Mouse (Mus musculus) ES-Bruce4 (cell line): ENCODE results near the gene Tmigd3. TPM values are rescaled to one million over a fixed set of nuclear protein-coding genes. Genes with fewer than 3 reads are reported as not detected.
A peak's percentile ranks its signal among the peaks of the same experiment; 100 is the strongest.

Experiments used
- H3K27ac ChIP-seq: 2 replicates; pipeline ENCODE4 v1.5.1; 2012; ENCODE audit warnings: low read length, inconsistent platforms; ENCODE audit not compliant: insufficient read depth
- H3K27me3 ChIP-seq: 2 replicates; pipeline ENCODE4 v1.6.1; 2012; ENCODE audit warnings: mild to moderate bottlenecking, low read length, inconsistent platforms; ENCODE audit not compliant: control insufficient read depth, poor library complexity, insufficient read depth, severe bottlenecking
- H3K36me3 ChIP-seq: 2 replicates; pipeline ENCODE4 v1.6.1; 2012; ENCODE audit warnings: inconsistent platforms, mild to moderate bottlenecking, low read length, moderate library complexity; ENCODE audit not compliant: control insufficient read depth, poor library complexity, insufficient read depth, severe bottlenecking
- H3K4me1 ChIP-seq: one replicate; pipeline ENCODE4 v1.8.1; 2011; ENCODE audit warnings: low read length; ENCODE audit not compliant: control insufficient read depth, insufficient read depth
- H3K4me3 ChIP-seq: 2 replicates; pipeline ENCODE4 v1.5.1; 2011; ENCODE audit warnings: low read depth, mild to moderate bottlenecking, low read length
- H3K9ac ChIP-seq: 2 replicates; pipeline ENCODE4 v1.6.1; 2012; ENCODE audit warnings: low read depth, mild to moderate bottlenecking, inconsistent platforms; ENCODE audit not compliant: poor library complexity, severe bottlenecking
- H3K9me3 ChIP-seq: replicated peaks from 2 replicates; pipeline ENCODE4 v1.6.1; 2012; ENCODE audit warnings: mild to moderate bottlenecking, low read length, inconsistent platforms; ENCODE audit not compliant: control insufficient read depth, poor library complexity, insufficient read depth, severe bottlenecking
- CTCF ChIP-seq: IDR thresholded peaks from one replicate; pipeline ENCODE4 v1.8.1; 2011; ENCODE audit warnings: low read depth, low read length
- EP300 ChIP-seq: IDR thresholded peaks from 2 replicates; pipeline ENCODE4 v1.6.1; 2011; ENCODE audit warnings: low read depth, low read length; ENCODE audit not compliant: insufficient read depth
- POLR2A ChIP-seq: IDR thresholded peaks from one replicate; pipeline ENCODE4 v1.8.1; 2011; ENCODE audit warnings: low read length; ENCODE audit not compliant: insufficient read depth
- polyA plus RNA-seq: library from polyadenylated mRNA; stranded (reverse); fragments of >200 nt; gene quantifications from 2 replicates; pipeline ENCODE4 v1.2.4, GENCODE M21; 2011; ENCODE audit warnings: low read depth; ENCODE audit not compliant: missing spikeins, insufficient read depth, insufficient read length

Tmigd3 gene
- polyA plus RNA-seq, 1 experiment: not detected

DNA sequence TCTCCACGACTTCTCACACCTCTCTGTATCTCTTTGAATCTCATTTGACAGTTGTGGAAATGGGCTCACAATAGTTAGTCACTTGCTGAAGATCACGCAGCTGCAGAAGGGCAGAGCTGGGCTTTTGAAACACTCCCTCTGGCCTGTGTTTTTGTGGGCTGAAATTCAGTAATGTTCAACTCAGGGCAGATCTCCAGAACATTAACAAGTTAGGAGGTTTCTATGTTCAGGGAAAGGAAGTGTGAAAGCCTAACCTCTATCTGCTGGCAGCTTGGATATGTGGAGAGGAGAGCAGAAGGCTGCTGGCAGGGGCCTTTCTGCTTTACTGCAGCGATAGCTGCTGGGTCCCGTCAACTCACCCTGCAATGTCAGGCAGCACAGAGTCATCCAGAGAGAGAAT is 19.5 kb downstream of the Tmigd3 start:
- no peaks in the 10 kb centered on the region for H3K36me3 ChIP-seq
- H3K4me1 ChIP-seq: peaks cover 2% of the 10 kb centered on the region
- H3K9ac ChIP-seq: no peak overlapping the region
- H3K9me3 ChIP-seq: no peaks in the 10 kb centered on the region
- no peaks in the 10 kb centered on the region for H3K27me3 ChIP-seq
- no peak overlapping the region for H3K27ac ChIP-seq
- no peak overlapping the region for H3K4me3 ChIP-seq
- no peak for TF ChIP-seq CTCF
- TF ChIP-seq EP300: no peak
- no peak for TF ChIP-seq POLR2A

DNA sequence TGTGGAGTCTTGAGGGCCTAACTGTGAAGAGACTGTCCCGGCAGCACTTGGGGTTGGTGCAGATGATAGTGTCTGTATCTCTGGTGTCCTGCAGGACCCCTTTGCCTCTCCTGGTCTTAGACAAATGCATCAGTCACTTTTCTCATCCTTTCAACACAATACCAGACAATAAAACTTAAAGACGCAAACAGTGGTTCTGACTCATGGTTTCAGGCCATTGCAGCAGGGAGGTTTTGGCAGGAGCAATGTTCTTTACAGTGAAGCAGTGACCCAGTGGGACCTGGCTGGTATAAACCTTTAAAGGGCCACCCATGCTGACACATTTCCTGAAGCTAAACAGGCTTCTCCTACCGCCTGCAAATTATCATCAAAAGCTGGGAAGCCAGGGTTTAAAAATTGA is 20.4 kb downstream of the Tmigd3 start:
- Histone ChIP-seq H3K4me3 (no peak overlapping the region), H3K27me3 (no peaks in the 10 kb centered on the region), H3K4me1 (peaks cover 2% of the 10 kb centered on the region), H3K9me3 (no peaks in the 10 kb centered on the region), H3K36me3 (no peaks in the 10 kb centered on the region), H3K27ac (no peak overlapping the region), H3K9ac (no peak overlapping the region)
- TF ChIP-seq CTCF (no peak), POLR2A (no peak), EP300 (no peak)

DNA sequence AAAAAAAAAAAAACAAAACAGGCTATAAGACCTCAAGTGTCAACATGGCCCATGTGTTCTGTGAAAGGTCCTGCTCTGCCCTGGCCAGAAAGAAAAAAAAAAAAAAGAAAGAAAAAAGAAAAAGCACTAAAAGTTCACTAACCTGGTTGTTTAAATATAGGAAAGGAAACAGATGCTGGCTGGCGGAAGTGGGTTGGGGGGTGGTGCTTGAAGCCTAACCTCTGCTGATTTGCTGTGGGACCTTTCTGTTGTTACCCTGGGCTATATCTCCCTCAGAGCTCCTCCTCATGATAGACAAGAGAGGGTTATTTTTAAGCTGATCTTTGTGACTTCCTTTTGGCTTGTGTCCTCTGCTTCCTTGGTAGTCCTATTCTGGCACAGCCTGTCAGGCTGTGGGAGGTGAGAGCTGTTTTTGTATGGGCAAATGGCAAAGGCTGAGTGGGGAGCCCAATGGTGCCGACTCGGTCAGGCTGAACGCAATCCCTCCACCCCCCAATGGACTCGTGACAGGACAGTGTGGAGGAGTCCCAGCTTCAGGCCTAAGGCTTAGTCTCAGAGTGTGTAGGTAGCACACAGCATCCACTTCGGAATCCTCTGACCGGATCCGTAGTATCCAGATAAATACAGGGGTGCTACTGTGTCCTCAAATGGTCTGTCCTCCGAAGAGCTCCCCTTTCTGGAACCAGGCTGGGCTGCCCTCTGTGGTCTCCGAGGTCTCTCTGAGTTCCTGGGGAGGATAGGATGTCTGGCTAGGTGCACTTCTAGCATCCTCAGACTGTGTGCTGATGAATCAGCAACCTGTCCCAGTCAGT is 21.3 kb downstream of the Tmigd3 start:
- Histone ChIP-seq H3K27ac (no peak overlapping the region), H3K4me1 (peaks cover 2% of the 10 kb centered on the region), H3K36me3 (no peaks in the 10 kb centered on the region), H3K4me3 (no peak overlapping the region), H3K9me3 (no peaks in the 10 kb centered on the region), H3K9ac (no peak overlapping the region), H3K27me3 (no peaks in the 10 kb centered on the region)
- TF ChIP-seq CTCF (no peak), POLR2A (no peak), EP300 (no peak)

DNA sequence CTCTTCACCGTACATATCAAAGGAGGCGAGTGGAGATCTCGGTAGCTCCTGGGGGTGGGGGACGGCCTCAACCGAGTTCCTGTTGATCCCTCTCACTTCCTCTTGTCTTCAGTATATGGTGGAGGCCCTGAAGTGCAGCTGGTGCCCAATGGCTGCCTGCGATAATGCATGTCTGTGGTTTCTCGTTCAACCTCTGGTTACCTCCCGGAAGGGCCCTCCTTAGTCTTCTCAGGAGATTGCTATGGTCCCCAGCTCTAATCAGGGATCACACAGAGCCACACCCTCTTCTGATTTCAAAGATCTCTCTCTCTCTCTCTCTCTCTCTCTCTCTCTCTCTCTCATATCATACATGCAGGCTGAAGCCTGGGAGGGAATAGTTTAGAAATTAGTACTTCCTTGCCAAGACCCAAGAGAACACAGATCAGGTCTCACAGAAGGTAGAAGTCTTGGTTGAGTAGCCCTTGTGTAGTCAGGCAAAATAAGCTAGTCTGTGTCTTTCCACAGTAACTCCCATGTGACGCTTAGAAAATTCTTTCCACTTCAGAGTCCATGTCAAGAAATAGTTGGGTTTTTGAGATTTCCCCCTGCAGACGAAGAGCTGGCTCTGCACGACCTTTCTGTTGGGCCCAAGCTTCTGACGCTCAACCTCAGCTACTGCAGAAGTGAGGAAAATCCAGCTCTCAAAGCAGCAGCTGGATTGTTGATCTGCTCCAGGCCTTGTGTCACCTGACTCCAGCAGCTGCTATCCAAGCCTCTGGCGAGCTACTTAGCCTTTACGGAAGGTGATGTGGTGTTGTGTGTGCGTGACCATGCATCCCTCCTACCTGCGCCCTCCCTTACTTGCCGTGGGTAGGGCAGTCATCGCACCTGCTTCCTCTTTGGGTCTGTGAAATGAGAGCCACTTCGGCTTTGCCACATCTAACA is 22.1 kb downstream of the Tmigd3 start:
- no peak for TF ChIP-seq CTCF
- no peak for TF ChIP-seq POLR2A
- no peak for TF ChIP-seq EP300
- Histone ChIP-seq H3K9ac (no peak overlapping the region), H3K9me3 (no peaks in the 10 kb centered on the region), H3K36me3 (no peaks in the 10 kb centered on the region), H3K27ac (no peak overlapping the region), H3K27me3 (no peaks in the 10 kb centered on the region), H3K4me1 (peaks cover 2% of the 10 kb centered on the region), H3K4me3 (no peak overlapping the region)

DNA sequence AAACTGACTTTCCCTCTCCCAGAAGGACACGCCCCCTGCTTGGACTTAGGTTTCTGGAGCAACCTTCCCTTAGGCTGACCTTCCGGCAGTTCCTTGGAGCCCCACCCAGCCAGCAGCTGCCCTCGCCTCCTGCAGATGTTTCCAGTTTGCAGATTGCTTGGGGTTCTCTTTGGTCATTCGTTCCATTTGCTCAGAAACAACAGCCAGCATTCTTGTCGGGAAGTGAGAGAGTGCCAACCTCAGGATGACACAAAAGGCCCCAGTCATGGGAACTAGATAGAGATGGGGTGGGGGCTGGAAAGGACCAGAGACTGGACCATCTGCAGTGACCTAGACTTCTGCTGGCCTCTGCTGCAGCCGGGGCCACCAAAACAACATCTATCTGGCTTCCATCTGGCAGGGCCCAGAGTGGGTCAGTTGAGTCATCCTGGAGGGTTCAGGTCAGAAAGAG is 23.3 kb downstream of the Tmigd3 start:
- no peaks in the 10 kb centered on the region for H3K36me3 ChIP-seq
- peak; percentile 68; the same call in 1 of the 2 replicates for TF ChIP-seq EP300
- TF ChIP-seq POLR2A: no peak
- no peak for TF ChIP-seq CTCF
- H3K27me3 ChIP-seq: no peaks in the 10 kb centered on the region
- no peak overlapping the region for H3K9ac ChIP-seq
- H3K4me1 ChIP-seq: peaks cover 2% of the 10 kb centered on the region
- no peaks in the 10 kb centered on the region for H3K9me3 ChIP-seq
- H3K27ac ChIP-seq: no peak overlapping the region
- H3K4me3 ChIP-seq: no peak overlapping the region
